8 mouse cellular contexts compared by ENCODE assay signal in genomic region chr19:6919876-6920740, GRCm38 (mm10). TPM values are rescaled to one million over a fixed set of nuclear protein-coding genes. Genes with fewer than 3 reads are reported as not detected.
DNase-seq lines count a peak whose midpoint lies in the region; ATAC-seq lines count a peak whose summit lies in the region.

No protein-coding gene starts in this region.

- H3K9me3 ChIP-seq in kidney, embryonic 16.5 days (ENCODE audit: low read length): no peaks in the 10 kb centered on the region

- peak; percentile 17 for ATAC-seq in kidney, embryonic 16.5 days (ENCODE audit: low FRiP score, low TSS enrichment)
- ATAC-seq in inflammation-experienced regulatory T-cells, adult 6 months: no peak

- peak overlapping the region; percentile 94 for H3K4me2 ChIP-seq in kidney, embryonic 16.5 days (replicated peaks; ENCODE audit: low read depth, low read length)

- H3K27me3 ChIP-seq in kidney, embryonic 16.5 days (ENCODE audit: insufficient read depth, low read length): peaks cover 16% of the 10 kb centered on the region

- peaks cover 16% of the 10 kb centered on the region for H3K4me1 ChIP-seq in kidney, embryonic 16.5 days (ENCODE audit: insufficient read depth, low read length)

- no peaks in the 10 kb centered on the region for H3K36me3 ChIP-seq in kidney, embryonic 16.5 days (ENCODE audit: insufficient read depth, low read length)

- peak; percentile 47 for DNase-seq in left cerebral cortex, postnatal 4 days
- DNase-seq in left cerebral cortex, adult 18-20 months (ENCODE audit: low spot score in 2 of 2): no peak
- DNase-seq in cerebellum, adult 11 months: peak; percentile 58
- DNase-seq in gastrocnemius, postnatal 25 days: peak; percentile 65
- peak; percentile 73 for DNase-seq in lung, postnatal 36 days
- no peak for DNase-seq in thymus, postnatal 0 days (ENCODE audit: low spot score)

- peak overlapping the region; percentile 73 for H3K4me3 ChIP-seq in kidney, embryonic 16.5 days (ENCODE audit: low read length)

- intact Hi-C loops in left cerebral cortex, postnatal 4 days (cut with DNase I): no loop called here

- peak overlapping the region; percentile 90 for H3K27ac ChIP-seq in kidney, embryonic 16.5 days (ENCODE audit: low read length)

- peak overlapping the region; percentile 85 for H3K9ac ChIP-seq in kidney, embryonic 16.5 days (replicated peaks; ENCODE audit: low read length)

- 18% methylated on average over 8 of the region's 8 CpGs for WGBS in kidney, embryonic 16.5 days

RNA-seq across cellular contexts. Expression of gene Esrra, which starts 1.5 kb away (rescaled TPM):
- total RNA-seq in left cerebral cortex, postnatal 4 days (2021): 10 to 100 TPM; 30.4 to 32.7 TPM
- total RNA-seq in left cerebral cortex, adult 18-20 months (2021): 10 to 100 TPM; 69.5 to 72.2 TPM
- 10 to 100 TPM; 86.8 to 89.5 TPM for total RNA-seq in gastrocnemius, postnatal 25 days (2021)
- polyA plus RNA-seq in kidney, embryonic 16.5 days (2015; fragmentation: Nextera tagmentation; extraction: Ambion mirVana): 18.0 and 19.4 TPM in 2 replicates
- 1 to 10 TPM; 2.3 to 4.4 (median 4.2) TPM for polyA plus RNA-seq in inflammation-experienced regulatory T-cells, adult 6 months (2017; shearing (Covaris generic))
- 11.4 and 13.7 TPM in 2 replicates for polyA plus RNA-seq in thymus, postnatal 0 days (2015; fragmentation: Nextera tagmentation; extraction: Ambion mirVana)

RNA-seq across cellular contexts. Expression of gene Catsperz, which starts 5.1 kb away (rescaled TPM):
- 10 to 100 TPM in 1 of 2 experiments, 1 to 10 TPM in 1; 6.2 to 11.1 TPM for total RNA-seq in left cerebral cortex, postnatal 4 days (2021)
- total RNA-seq in left cerebral cortex, adult 18-20 months (2021): 10 to 100 TPM; 16.9 to 22.5 TPM
- total RNA-seq in gastrocnemius, postnatal 25 days (2021): not detected
- polyA plus RNA-seq in kidney, embryonic 16.5 days (2015; fragmentation: Nextera tagmentation; extraction: Ambion mirVana): 3.4 and 3.7 TPM in 2 replicates
- polyA plus RNA-seq in inflammation-experienced regulatory T-cells, adult 6 months (2017; shearing (Covaris generic)): under 1 TPM in 1 of 3 experiments, not detected in 2; 0.59 TPM
- polyA plus RNA-seq in thymus, postnatal 0 days (2015; fragmentation: Nextera tagmentation; extraction: Ambion mirVana): 7.4 and 8.0 TPM in 2 replicates

RNA-seq across cellular contexts. Expression of gene Prdx5, which starts 10.2 kb away (rescaled TPM):
- total RNA-seq in left cerebral cortex, postnatal 4 days (2021): 100 to 1,000 TPM; 203 to 204 TPM
- 100 to 1,000 TPM; 367 to 381 TPM for total RNA-seq in left cerebral cortex, adult 18-20 months (2021)
- total RNA-seq in gastrocnemius, postnatal 25 days (2021): 100 to 1,000 TPM; 212 to 215 TPM
- 325 and 350 TPM in 2 replicates for polyA plus RNA-seq in kidney, embryonic 16.5 days (2015; fragmentation: Nextera tagmentation; extraction: Ambion mirVana)
- polyA plus RNA-seq in inflammation-experienced regulatory T-cells, adult 6 months (2017; shearing (Covaris generic)): 100 to 1,000 TPM; 209 to 245 (median 241) TPM
- 276 and 282 TPM in 2 replicates for polyA plus RNA-seq in thymus, postnatal 0 days (2015; fragmentation: Nextera tagmentation; extraction: Ambion mirVana)

RNA-seq across cellular contexts. Expression of gene Trmt112, which starts 10.6 kb away (rescaled TPM):
- total RNA-seq in left cerebral cortex, postnatal 4 days (2021): 10 to 100 TPM; 42.5 to 43.0 TPM
- total RNA-seq in left cerebral cortex, adult 18-20 months (2021): 10 to 100 TPM; 46.2 to 46.4 TPM
- 10 to 100 TPM; 28.8 to 32.2 TPM for total RNA-seq in gastrocnemius, postnatal 25 days (2021)
- polyA plus RNA-seq in kidney, embryonic 16.5 days (2015; fragmentation: Nextera tagmentation; extraction: Ambion mirVana): 141 and 145 TPM in 2 replicates
- 100 to 1,000 TPM; 143 to 219 (median 200) TPM for polyA plus RNA-seq in inflammation-experienced regulatory T-cells, adult 6 months (2017; shearing (Covaris generic))
- 234 and 240 TPM in 2 replicates for polyA plus RNA-seq in thymus, postnatal 0 days (2015; fragmentation: Nextera tagmentation; extraction: Ambion mirVana)

RNA-seq across cellular contexts. Expression of gene Kcnk4, which starts 14.2 kb away (rescaled TPM):
- total RNA-seq in left cerebral cortex, postnatal 4 days (2021): 10 to 100 TPM; 13.8 to 15.5 TPM
- 10 to 100 TPM; 29.2 to 37.4 TPM for total RNA-seq in left cerebral cortex, adult 18-20 months (2021)
- not detected for total RNA-seq in gastrocnemius, postnatal 25 days (2021)
- polyA plus RNA-seq in kidney, embryonic 16.5 days (2015; fragmentation: Nextera tagmentation; extraction: Ambion mirVana): 0.42 and 0.71 TPM in 2 replicates
- polyA plus RNA-seq in inflammation-experienced regulatory T-cells, adult 6 months (2017; shearing (Covaris generic)): not detected
- polyA plus RNA-seq in thymus, postnatal 0 days (2015; fragmentation: Nextera tagmentation; extraction: Ambion mirVana): 3.6 and 5.0 TPM in 2 replicates

Comparison
In these comparisons a context has a peak if more than half of its experiments do, and no peak if none do; other contexts are left out.
1. DNase-seq: peak in left cerebral cortex, postnatal 4 days (single experiment), cerebellum, adult 11 months (single experiment), gastrocnemius, postnatal 25 days (single experiment) and lung, postnatal 36 days (single experiment); none in left cerebral cortex, adult 18-20 months (0 of 2) and thymus, postnatal 0 days (single experiment).
2. RNA of gene Catsperz, which starts 5.1 kb away (total RNA-seq): 16.9 to 22.5 TPM in left cerebral cortex, adult 18-20 months and 6.2 to 11.1 TPM in left cerebral cortex, postnatal 4 days; not detected in gastrocnemius, postnatal 25 days; every median in the first group is over 4 times any median in the second.